Mouse (Mus musculus): Measurements from ENCODE around the gene Slc2a6. TPM values are rescaled to one million over a fixed set of nuclear protein-coding genes. Genes with fewer than 3 reads are reported as not detected.

The Slc2a6 gene
- 2.3 and 3.6 TPM in 2 replicates for polyA plus RNA-seq (2012; rRNA removed)

GRCm38 (mm10) chr2:27027618-27028436, at the start of gene Slc2a6:
Gene Slc2a6 (minus strand): TSS chr2:27027998.
- no peak for DNase-seq (ENCODE audit: low read depth)

GRCm38 (mm10) chr2:27075485-27075884, 47.7 kb upstream of the Slc2a6 start:
- no peak for DNase-seq (ENCODE audit: low read depth)

GRCm38 (mm10) chr2:27074804-27075203, 47.0 kb upstream of the Slc2a6 start:
- DNase-seq (ENCODE audit: low read depth): no peak

- no peak for DNase-seq (ENCODE audit: low read depth)
Observed at GRCm38 (mm10) chr2:27073407-27073806, 45.6 kb upstream of the Slc2a6 start.

GRCm38 (mm10) chr2:27071978-27072377, 44.2 kb upstream of the Slc2a6 start, which contains the start of gene Mymk:
Gene Mymk (minus strand): TSS chr2:27072179.
- DNase-seq (ENCODE audit: low read depth): no peak

GRCm38 (mm10) chr2:27071137-27071536, 43.3 kb upstream of the Slc2a6 start:
- DNase-seq (ENCODE audit: low read depth): no peak

GRCm38 (mm10) chr2:27070247-27070813, 42.5 kb upstream of the Slc2a6 start:
- DNase-seq (ENCODE audit: low read depth): no peak

- no peak for DNase-seq (ENCODE audit: low read depth)
Observed at GRCm38 (mm10) chr2:27069646-27070045, 41.8 kb upstream of the Slc2a6 start.

GRCm38 (mm10) chr2:27067996-27068395, 40.2 kb upstream of the Slc2a6 start:
- DNase-seq (ENCODE audit: low read depth): no peak

GRCm38 (mm10) chr2:27067124-27067523, 39.3 kb upstream of the Slc2a6 start:
- DNase-seq (ENCODE audit: low read depth): no peak

- DNase-seq (ENCODE audit: low read depth): no peak
Observed at GRCm38 (mm10) chr2:27059187-27059586, 31.4 kb upstream of the Slc2a6 start.

- no peak for DNase-seq (ENCODE audit: low read depth)
Observed at GRCm38 (mm10) chr2:27058751-27059150, 31.0 kb upstream of the Slc2a6 start.

GRCm38 (mm10) chr2:27058251-27058650, 30.5 kb upstream of the Slc2a6 start:
- DNase-seq (ENCODE audit: low read depth): no peak

- DNase-seq (ENCODE audit: low read depth): no peak
Observed at GRCm38 (mm10) chr2:27049408-27049807, 21.6 kb upstream of the Slc2a6 start.

GRCm38 (mm10) chr2:27045979-27046770, 18.4 kb upstream of the Slc2a6 start:
- no peak for DNase-seq (ENCODE audit: low read depth)

- DNase-seq (ENCODE audit: low read depth): no peak
Observed at GRCm38 (mm10) chr2:27044641-27045040, 16.8 kb upstream of the Slc2a6 start.

GRCm38 (mm10) chr2:27044166-27044565, 16.4 kb upstream of the Slc2a6 start:
- no peak for DNase-seq (ENCODE audit: low read depth)

- no peak for DNase-seq (ENCODE audit: low read depth)
Observed at GRCm38 (mm10) chr2:27043461-27043860, 15.7 kb upstream of the Slc2a6 start.

GRCm38 (mm10) chr2:27042131-27042844, 14.5 kb upstream of the Slc2a6 start:
- peak; percentile 95 for DNase-seq (ENCODE audit: low read depth)

GRCm38 (mm10) chr2:27039286-27039685, 11.5 kb upstream of the Slc2a6 start:
- no peak for DNase-seq (ENCODE audit: low read depth)

- DNase-seq (ENCODE audit: low read depth): no peak
Observed at GRCm38 (mm10) chr2:27038596-27038995, 10.8 kb upstream of the Slc2a6 start.

GRCm38 (mm10) chr2:27037008-27037407, 9.2 kb upstream of the Slc2a6 start:
- no peak for DNase-seq (ENCODE audit: low read depth)
